Mouse (Mus musculus) MEL (cell line): ENCODE measurements around the gene Emx1. TPM values are rescaled to one million over a fixed set of nuclear protein-coding genes. Genes with fewer than 3 reads are reported as not detected.

ENCODE experiments used
- DNase-seq: peaks from one replicate; pipeline ENCODE4 v3.0.0; 2011; ENCODE audit warnings: low read depth, low spot score
- H3K27ac ChIP-seq: 2 replicates; pipeline ENCODE4 v1.5.1; 2012; ENCODE audit warnings: low read depth, mild to moderate bottlenecking, control low read depth, low read length, moderate library complexity; ENCODE audit not compliant: control insufficient read depth
- H3K27me3 ChIP-seq, 2 experiments: fragments of 150-350 bp in 1 of 2; sonication (generic) in 1 of 2; 2 replicates each; pipeline ENCODE4 v1.6.1; 2012; ENCODE audit warnings: low read length in 2 of 2, mild to moderate bottlenecking in 2 of 2, improper control_type of control experiment in 1 of 2, moderate library complexity in 1 of 2; ENCODE audit not compliant: insufficient read depth in 2 of 2, control insufficient read depth in 1 of 2
- H3K36me3 ChIP-seq, 2 experiments: 2 replicates each; pipeline ENCODE4 v1.6.1; 2012 to 2014; ENCODE audit warnings: low read length in 2 of 2, improper control_type of control experiment in 1 of 2, inconsistent platforms in 1 of 2, mild to moderate bottlenecking in 1 of 2; ENCODE audit not compliant: insufficient read depth in 2 of 2, control insufficient read depth in 1 of 2
- H3K4me1 ChIP-seq, 2 experiments: fragments of 150-350 bp in 1 of 2; sonication (generic) in 1 of 2; 2 replicates each; pipeline ENCODE4 v1.6.1; 2012; ENCODE audit warnings: low read length in 2 of 2, improper control_type of control experiment in 1 of 2, mild to moderate bottlenecking in 1 of 2; ENCODE audit not compliant: insufficient read depth in 2 of 2, control insufficient read depth in 1 of 2
- H3K4me3 ChIP-seq, 2 experiments: fragments of 150-350 bp in 1 of 2; sonication (generic) in 1 of 2; 2 replicates each; pipeline ENCODE4 v1.5.1; 2012; ENCODE audit warnings: low read depth in 2 of 2, low read length in 2 of 2, mild to moderate bottlenecking in 2 of 2, moderate library complexity in 2 of 2, control low read depth in 1 of 2, improper control_type of control experiment in 1 of 2; ENCODE audit not compliant: control insufficient read depth in 1 of 2, insufficient read depth in 1 of 2
- H3K79me2 ChIP-seq: 2 replicates; pipeline ENCODE4 v1.6.1; 2012; ENCODE audit warnings: mild to moderate bottlenecking, low read length, moderate library complexity; ENCODE audit not compliant: control insufficient read depth, poor library complexity, insufficient read depth
- H3K9ac ChIP-seq: 2 replicates; pipeline ENCODE4 v1.6.1; 2012; ENCODE audit warnings: low read depth, mild to moderate bottlenecking, control low read depth, low read length, moderate library complexity; ENCODE audit not compliant: control insufficient read depth, poor library complexity, severe bottlenecking
- H3K9me3 ChIP-seq: fragments of 150-350 bp; sonication (generic); replicated peaks from 2 replicates; pipeline ENCODE4 v1.6.1; 2012; ENCODE audit warnings: mild to moderate bottlenecking, low read length, improper control_type of control experiment, moderate library complexity; ENCODE audit not compliant: insufficient read depth
- BHLHE40 ChIP-seq: IDR thresholded peaks from 2 replicates; pipeline ENCODE4 v1.6.1; 2012; ENCODE audit warnings: low read depth, mild to moderate bottlenecking, inconsistent platforms, low read length, improper control_type of control experiment, borderline replicate concordance
- CHD1 ChIP-seq: IDR thresholded peaks from 2 replicates; pipeline ENCODE4 v1.6.1; 2012; ENCODE audit warnings: low read depth, mild to moderate bottlenecking, inconsistent platforms, low read length, improper control_type of control experiment
- CTCF ChIP-seq, 3 experiments: IDR thresholded peaks in 2 of 3; conservative IDR thresholded peaks in 1 of 3; 2 replicates each; pipeline ENCODE4 v1.5.1; 2011 to 2012; ENCODE audit warnings: low read length in 3 of 3, low read depth in 2 of 3, mild to moderate bottlenecking in 2 of 3, improper control_type of control experiment in 1 of 3, inconsistent platforms in 1 of 3, mixed read lengths in 1 of 3, moderate library complexity in 1 of 3; ENCODE audit not compliant: control insufficient read depth in 1 of 3, insufficient read depth in 1 of 3, poor library complexity in 1 of 3, severe bottlenecking in 1 of 3
- E2F4 ChIP-seq: IDR thresholded peaks from 2 replicates; pipeline ENCODE4 v1.6.1; 2011; ENCODE audit warnings: low read depth, low read length, improper control_type of control experiment, borderline replicate concordance
- EP300 ChIP-seq, 2 experiments: IDR thresholded peaks; 2 replicates each; pipeline ENCODE4 v1.6.1; 2011; ENCODE audit warnings: improper control_type of control experiment in 2 of 2, low read length in 2 of 2, low read depth in 1 of 2, mild to moderate bottlenecking in 1 of 2
- ETS1 ChIP-seq: IDR thresholded peaks from 2 replicates; pipeline ENCODE4 v1.6.1; 2012; ENCODE audit warnings: low read depth, mild to moderate bottlenecking, inconsistent platforms, low read length, improper control_type of control experiment, moderate library complexity
- GATA1 ChIP-seq: IDR thresholded peaks from 2 replicates; pipeline ENCODE4 v1.6.1; 2011; ENCODE audit warnings: low read depth, low read length, improper control_type of control experiment
- HCFC1 ChIP-seq: IDR thresholded peaks from 2 replicates; pipeline ENCODE4 v1.6.1; 2012; ENCODE audit warnings: low read depth, mild to moderate bottlenecking, inconsistent platforms, low read length, improper control_type of control experiment, moderate library complexity
- JUND ChIP-seq: IDR thresholded peaks from 2 replicates; pipeline ENCODE4 v1.6.1; 2011; ENCODE audit warnings: low read depth, mild to moderate bottlenecking, improper control_type of control experiment, low read length
- KAT2A ChIP-seq: conservative IDR thresholded peaks from 2 replicates; pipeline ENCODE4 v1.6.1; 2012; ENCODE audit warnings: low read depth, low read length, improper control_type of control experiment, inconsistent platforms
- MAFK ChIP-seq: IDR thresholded peaks from 2 replicates; pipeline ENCODE4 v1.6.1; 2011; ENCODE audit warnings: low read depth, mild to moderate bottlenecking, low read length, improper control_type of control experiment, borderline replicate concordance
- MAX ChIP-seq: IDR thresholded peaks from 2 replicates; pipeline ENCODE4 v1.6.1; 2011; ENCODE audit warnings: low read length, improper control_type of control experiment
- MAZ ChIP-seq: IDR thresholded peaks from 2 replicates; pipeline ENCODE4 v1.6.1; 2012; ENCODE audit warnings: low read depth, mild to moderate bottlenecking, inconsistent platforms, low read length, improper control_type of control experiment
- MEF2A ChIP-seq: IDR thresholded peaks from 2 replicates; pipeline ENCODE4 v1.6.1; 2014; ENCODE audit warnings: low read depth, mild to moderate bottlenecking, inconsistent platforms, low read length, improper control_type of control experiment; ENCODE audit not compliant: poor library complexity, insufficient replicate concordance, severe bottlenecking; ENCODE audit errors: extremely low read depth
- MXI1 ChIP-seq: IDR thresholded peaks from 2 replicates; pipeline ENCODE4 v1.6.1; 2011; ENCODE audit warnings: mild to moderate bottlenecking, low read depth, low read length, improper control_type of control experiment
- MYB ChIP-seq: IDR thresholded peaks from 2 replicates; pipeline ENCODE4 v1.6.1; 2011; ENCODE audit warnings: mild to moderate bottlenecking, low read depth, low read length, improper control_type of control experiment
- POLR2A ChIP-seq, 2 experiments: IDR thresholded peaks; 2 replicates each; pipeline ENCODE4 v1.6.1; 2011 to 2012; ENCODE audit warnings: low read length in 2 of 2, mild to moderate bottlenecking in 2 of 2, control low read depth in 1 of 2, improper control_type of control experiment in 1 of 2, low read depth in 1 of 2, moderate library complexity in 1 of 2; ENCODE audit not compliant: control insufficient read depth in 1 of 2, insufficient read depth in 1 of 2, poor library complexity in 1 of 2
- POLR2AphosphoS2 ChIP-seq: IDR thresholded peaks from 2 replicates; pipeline ENCODE4 v1.6.1; 2011; ENCODE audit warnings: low read length, improper control_type of control experiment
- RAD21 ChIP-seq: IDR thresholded peaks from 2 replicates; pipeline ENCODE4 v1.6.1; 2011; ENCODE audit warnings: mild to moderate bottlenecking, low read depth, low read length, improper control_type of control experiment
- RCOR1 ChIP-seq: IDR thresholded peaks from 2 replicates; pipeline ENCODE4 v1.6.1; 2012; ENCODE audit warnings: low read depth, mild to moderate bottlenecking, inconsistent platforms, low read length, improper control_type of control experiment
- SIN3A ChIP-seq: IDR thresholded peaks from 2 replicates; pipeline ENCODE4 v1.6.1; 2012; ENCODE audit warnings: low read length, improper control_type of control experiment, inconsistent platforms
- SMC3 ChIP-seq: IDR thresholded peaks from 2 replicates; pipeline ENCODE4 v1.6.1; 2011; ENCODE audit warnings: low read depth, low read length, improper control_type of control experiment
- TAL1 ChIP-seq: IDR thresholded peaks from 2 replicates; pipeline ENCODE4 v1.6.1; 2012; ENCODE audit warnings: mild to moderate bottlenecking, inconsistent platforms, low read length, moderate library complexity, mixed read lengths
- TBP ChIP-seq: IDR thresholded peaks from 2 replicates; pipeline ENCODE4 v1.8.0; 2011; ENCODE audit warnings: low read depth, low read length, improper control_type of control experiment
- UBTF ChIP-seq: IDR thresholded peaks from 2 replicates; pipeline ENCODE4 v1.6.1; 2012; ENCODE audit warnings: low read depth, mild to moderate bottlenecking, inconsistent platforms, low read length, improper control_type of control experiment, moderate library complexity, borderline replicate concordance; ENCODE audit not compliant: insufficient read depth
- USF2 ChIP-seq, 2 experiments: IDR thresholded peaks; 2 replicates each; pipeline ENCODE4 v1.6.1; 2011 to 2012; ENCODE audit warnings: improper control_type of control experiment in 2 of 2, low read length in 2 of 2, borderline replicate concordance in 1 of 2, inconsistent platforms in 1 of 2, low read depth in 1 of 2, mild to moderate bottlenecking in 1 of 2; ENCODE audit not compliant: insufficient read depth in 1 of 2
- ZC3H11A ChIP-seq: IDR thresholded peaks from 2 replicates; pipeline ENCODE4 v1.6.1; 2012; ENCODE audit warnings: low read depth, mild to moderate bottlenecking, inconsistent platforms, low read length, improper control_type of control experiment
- ZMIZ1 ChIP-seq: IDR thresholded peaks from 2 replicates; pipeline ENCODE4 v1.6.1; 2012; ENCODE audit warnings: low read depth, mild to moderate bottlenecking, inconsistent platforms, low read length, improper control_type of control experiment, moderate library complexity
- ZNF384 ChIP-seq: IDR thresholded peaks from 2 replicates; pipeline ENCODE4 v1.6.1; 2012; ENCODE audit warnings: low read depth, mild to moderate bottlenecking, inconsistent platforms, low read length, improper control_type of control experiment
- polyA plus RNA-seq, 2 experiments: library from polyadenylated mRNA; stranded (reverse) in 1 of 2; unstranded in 1 of 2; fragments of >175 nt in 1 of 2; fragments of >200 nt in 1 of 2; gene quantifications; 2 replicates each; pipeline versions ENCODE4 v1.2.1 to v1.2.4; 2012; ENCODE audit warnings: low replicate concordance in 2 of 2, low read depth in 1 of 2; ENCODE audit not compliant: insufficient read length in 2 of 2, insufficient read depth in 1 of 2, missing spikeins in 1 of 2
- total RNA-seq: library from RNA; depleted of rRNA; stranded (reverse); fragments of 300-350 nt; gene quantifications from 2 replicates; pipeline ENCODE4 v1.2.3, GENCODE M21; 2012

The Emx1 gene
- total and polyA plus RNA-seq, 3 experiments = not detected

- no peaks in the 10 kb centered on the region for H3K4me1 ChIP-seq
- H3K36me3 ChIP-seq = no peaks in the 10 kb centered on the region
- H3K79me2 ChIP-seq = no peaks in the 10 kb centered on the region
- DNase-seq = no peak
- no peak overlapping the region for H3K4me3 ChIP-seq
- TF ChIP-seq EP300 (IDR thresholded peaks at IDR 0.05; ENCODE audit: low read depth in 1 of 2, low read length in 2 of 2) (no peak), ZNF384 (no peak), RAD21 (no peak), GATA1 (no peak), MXI1 (no peak), POLR2A (IDR thresholded peaks at IDR 0.05; ENCODE audit: control insufficient read depth in 1 of 2, insufficient read depth in 1 of 2, low read depth in 1 of 2, low read length in 2 of 2, poor library complexity in 1 of 2) (no peak), CHD1 (no peak), HCFC1 (no peak), E2F4 (no peak), ZMIZ1 (no peak), CTCF (IDR thresholded peaks at IDR 0.05 in 2 of 3, conservative IDR thresholded peaks at IDR 0.05 in 1 of 3; ENCODE audit: control insufficient read depth in 1 of 3, insufficient read depth in 1 of 3, low read depth in 2 of 3, low read length in 3 of 3, poor library complexity in 1 of 3, severe bottlenecking in 1 of 3) (no peak), MEF2A (no peak), ETS1 (no peak), SIN3A (no peak), SMC3 (no peak), TBP (no peak), BHLHE40 (no peak), MAFK (no peak)
- no peak overlapping the region for H3K9ac ChIP-seq
- H3K27ac ChIP-seq = no peak overlapping the region
- peaks cover 2 to 3% of the 10 kb centered on the region in 2 experiments; a peak in 1 of 4 replicates for H3K27me3 ChIP-seq
- no peaks in the 10 kb centered on the region for H3K9me3 ChIP-seq
These were observed 36.9 kb upstream of the Emx1 start for GRCm38 (mm10) chr6:85150386-85150785.

GRCm38 (mm10) chr6:85153970-85154540 lies 33.2 kb upstream of the Emx1 start:
- Histone ChIP-seq H3K4me1 (peaks cover 0 to 7% of the 10 kb centered on the region in 2 experiments; a peak in 2 of 4 replicates), H3K36me3 (peaks cover 0 to 3% of the 10 kb centered on the region in 2 experiments; a peak in 1 of 4 replicates), H3K9me3 (no peaks in the 10 kb centered on the region), H3K4me3 (no peak overlapping the region), H3K27ac (no peak overlapping the region), H3K79me2 (no peaks in the 10 kb centered on the region), H3K9ac (no peak overlapping the region), H3K27me3 (no peaks in the 10 kb centered on the region; a peak in 1 of 4 replicates)
- DNase-seq = peak; percentile 88
- TF ChIP-seq POLR2A (IDR thresholded peaks at IDR 0.05; ENCODE audit: control insufficient read depth in 1 of 2, insufficient read depth in 1 of 2, low read depth in 1 of 2, low read length in 2 of 2, poor library complexity in 1 of 2) (no peak), USF2 (IDR thresholded peaks at IDR 0.05; ENCODE audit: borderline replicate concordance in 1 of 2, insufficient read depth in 1 of 2, low read depth in 1 of 2, low read length in 2 of 2) (no peak), SMC3 (peak; percentile 71), HCFC1 (no peak), ZNF384 (no peak), BHLHE40 (no peak), TBP (0 out of 2 replicates have a peak, but pooled peaks have one; percentile 38), MYB (no peak), KAT2A (no peak), ZMIZ1 (no peak), MAZ (no peak), MAFK (no peak), CTCF (IDR thresholded peaks at IDR 0.05 in 2 of 3, conservative IDR thresholded peaks at IDR 0.05 in 1 of 3; ENCODE audit: control insufficient read depth in 1 of 3, insufficient read depth in 1 of 3, low read depth in 2 of 3, low read length in 3 of 3, poor library complexity in 1 of 3, severe bottlenecking in 1 of 3) (peak; percentile 61 to 98 (median 75)), GATA1 (no peak), TAL1 (no peak), RCOR1 (no peak), JUND (no peak), MAX (no peak), RAD21 (peak; percentile 78), ZC3H11A (peak; percentile 48; the same call in 1 of the 2 replicates), UBTF (no peak), POLR2AphosphoS2 (no peak)
